Mouse (Mus musculus): ENCODE data around the gene Nkain2.

DNA sequence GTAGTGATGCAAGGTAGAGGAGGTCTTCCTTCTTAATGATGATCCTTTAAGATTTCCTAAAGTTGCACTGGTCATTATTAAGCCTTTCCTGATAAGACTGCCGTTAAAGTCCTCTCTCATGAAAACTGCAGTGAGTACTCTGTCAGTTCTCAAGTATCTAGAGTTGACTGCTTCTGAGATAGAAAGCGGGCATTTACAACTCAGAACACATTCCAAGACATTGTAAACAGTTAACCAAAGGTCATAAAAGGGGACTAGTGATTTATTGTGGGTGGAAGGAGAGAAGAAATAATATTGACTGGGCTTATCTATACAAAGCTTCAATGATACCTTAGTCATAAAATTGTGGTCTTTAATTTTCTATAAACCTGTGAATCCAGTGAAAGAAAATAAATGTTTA lies 990.8 kb downstream of the Nkain2 start:
- TF ChIP-seq POLR2A (IDR thresholded peaks at IDR 0.05; ENCODE audit: insufficient read depth, low read depth, low read length) (no peak), CTCF (IDR thresholded peaks at IDR 0.05; ENCODE audit: insufficient read depth, low read depth, low read length) (no peak)

Measured in olfactory bulb, adult 2 months (tissue).